9 mouse cellular contexts compared by ENCODE assay signal in the genomic region with DNA sequence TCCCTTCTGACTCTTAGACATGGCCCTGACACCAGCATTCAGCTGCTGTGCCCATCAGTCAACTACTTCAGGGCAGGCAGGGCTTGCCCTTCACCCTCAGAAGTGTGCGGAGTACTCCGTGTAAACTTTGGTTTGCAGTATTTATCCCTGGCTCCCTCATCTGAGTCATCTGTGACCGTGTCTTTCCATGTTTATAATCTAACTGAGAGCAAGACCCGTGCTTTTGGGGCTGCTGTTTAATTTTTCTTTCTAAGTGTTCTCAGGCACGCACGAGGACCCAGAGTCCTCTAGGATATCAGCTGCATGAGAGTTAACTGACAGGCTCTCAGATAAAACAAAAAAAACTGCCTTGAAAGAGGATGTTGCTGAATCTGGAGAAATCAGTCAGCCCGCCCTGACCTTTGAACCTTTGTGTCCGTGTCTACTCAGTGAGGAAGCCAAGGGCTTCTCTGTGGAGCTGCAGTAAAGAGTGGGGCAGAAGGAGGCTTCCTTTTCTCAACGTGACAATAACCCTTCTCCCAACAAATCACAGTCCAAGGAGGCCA. TPM values are rescaled to one million over a fixed set of nuclear protein-coding genes. Genes with fewer than 3 reads are reported as not detected.
DNase-seq lines count a peak whose midpoint lies in the region; ATAC-seq and TF ChIP-seq lines count a peak whose summit lies in the region.
"Had no signal": no experiment of that assay in that cellular context is flagged by ENCODE, and none has a peak within 500 bp of the region (broad histone marks: within the 10 kb centered on the region; RNA-seq: fewer than 3 reads in every experiment).

No protein-coding gene starts in this region.

- H3K27ac ChIP-seq in embryonic facial prominence, embryonic 13.5 days, result no peak overlapping the region
- no peak overlapping the region for H3K27ac ChIP-seq in midbrain, embryonic 16.5 days (ENCODE audit: low read length)

- H3ac ChIP-seq in myocyte (ENCODE audit: control insufficient read depth, insufficient read length), result no peak overlapping the region

- H3K4me1 ChIP-seq in lung, adult 2 months (ENCODE audit: control insufficient read depth, insufficient read depth, low read length), result peaks cover 2% of the 10 kb centered on the region; the same call in 1 of the 2 replicates
- peaks cover 73% of the 10 kb centered on the region for H3K4me1 ChIP-seq in embryonic facial prominence, embryonic 13.5 days
- H3K4me1 ChIP-seq in midbrain, embryonic 16.5 days (ENCODE audit: control insufficient read depth, insufficient read depth, low read length), result no peaks in the 10 kb centered on the region

- TF ChIP-seq POLR2A in lung, adult 2 months (IDR thresholded peaks at IDR 0.05; ENCODE audit: borderline replicate concordance, extremely low read depth, low read depth, low read length), result no peak
- no peak for TF ChIP-seq POLR2A in myocyte (IDR thresholded peaks at IDR 0.05; ENCODE audit: insufficient read length, low read depth)

- no peak overlapping the region for H3K9ac ChIP-seq in embryonic facial prominence, embryonic 13.5 days
- no peak overlapping the region for H3K9ac ChIP-seq in midbrain, embryonic 16.5 days (ENCODE audit: low read depth, low read length)

- H3K4me3 ChIP-seq in lung, adult 2 months (replicated peaks; ENCODE audit: extremely low read depth, low read depth, low read length), result no peak overlapping the region
- H3K4me3 ChIP-seq in embryonic facial prominence, embryonic 13.5 days, result no peak overlapping the region
- no peak overlapping the region for H3K4me3 ChIP-seq in myocyte
- no peak overlapping the region for H3K4me3 ChIP-seq in midbrain, embryonic 16.5 days (ENCODE audit: low read depth, low read length)

- DNase-seq in lung, adult 18-20 months, result peak; percentile 22 to 36
- no peak for DNase-seq in lung, adult 2 months
- peak; percentile 68 for DNase-seq in kidney, postnatal 10 days
- DNase-seq in adipocyte (ENCODE audit: low spot score), result no peak
- DNase-seq in cerebellum, adult 9-11 months, result no peak
- DNase-seq: cerebellum, adult 11 months had no signal

- no peak for TF ChIP-seq CTCF in lung, adult 2 months (IDR thresholded peaks at IDR 0.05; ENCODE audit: insufficient read depth, low read length)

- H3K27me3 ChIP-seq in embryonic facial prominence, embryonic 13.5 days, result no peaks in the 10 kb centered on the region
- no peaks in the 10 kb centered on the region for H3K27me3 ChIP-seq in myocyte (ENCODE audit: control insufficient read depth, insufficient read depth, insufficient read length)
- H3K27me3 ChIP-seq in midbrain, embryonic 16.5 days (ENCODE audit: control insufficient read depth, insufficient read depth, low read depth, low read length), result no peaks in the 10 kb centered on the region

- H3K79me2 ChIP-seq in myocyte (ENCODE audit: control insufficient read depth, insufficient read depth), result peaks cover 33% of the 10 kb centered on the region

- ATAC-seq in embryonic facial prominence, embryonic 13.5 days (ENCODE audit: insufficient number of reproducible peaks, insufficient read depth, low FRiP score, low TSS enrichment, low read depth), result no peak
- ATAC-seq in midbrain, embryonic 16.5 days, result no peak

- 25% methylated on average over 9 of the region's 9 CpGs for WGBS in lung, adult 2 months
- 33% methylated on average over 9 of the region's 9 CpGs for WGBS in embryonic facial prominence, embryonic 13.5 days
- WGBS in midbrain, embryonic 16.5 days, result 55% methylated on average over 9 of the region's 9 CpGs

- peaks cover 39% of the 10 kb centered on the region for H3K36me3 ChIP-seq in embryonic facial prominence, embryonic 13.5 days
- peaks cover 29% of the 10 kb centered on the region for H3K36me3 ChIP-seq in myocyte (ENCODE audit: control insufficient read depth, insufficient read depth)
- H3K36me3 ChIP-seq in midbrain, embryonic 16.5 days (ENCODE audit: control insufficient read depth, insufficient read depth, low read length), result no peaks in the 10 kb centered on the region

- H3K4me2 ChIP-seq in embryonic facial prominence, embryonic 13.5 days, result peak overlapping the region; percentile 3; the same call in 1 of the 2 replicates
- H3K4me2 ChIP-seq in myocyte (ENCODE audit: low read depth), result peak overlapping the region; percentile 24
- H3K4me2 ChIP-seq in midbrain, embryonic 16.5 days (ENCODE audit: low read length), result no peak overlapping the region

- H3K9me3 ChIP-seq in embryonic facial prominence, embryonic 13.5 days, result no peaks in the 10 kb centered on the region
- no peaks in the 10 kb centered on the region for H3K9me3 ChIP-seq in midbrain, embryonic 16.5 days (replicated peaks; ENCODE audit: control insufficient read depth, low read length, poor library complexity, severe bottlenecking)

TF ChIP-seq in myocyte, 11 proteins besides CTCF, POLR2A, EP300 and RAD21:
- TF ChIP-seq USF1 (IDR thresholded peaks at IDR 0.05; ENCODE audit: low read depth) (no peak), CEBPB (IDR thresholded peaks at IDR 0.05; ENCODE audit: insufficient read depth, poor library complexity, severe bottlenecking) (no peak), MYOD1 (IDR thresholded peaks at IDR 0.05; ENCODE audit: control insufficient read depth in 1 of 3, insufficient read length in 2 of 3, low read depth in 2 of 3) (peak; percentile 63 to 90 (median 83)), MYOG (IDR thresholded peaks at IDR 0.05; ENCODE audit: control insufficient read depth in 1 of 3, insufficient read depth in 1 of 3, insufficient read length in 2 of 3, low read depth in 2 of 3) (peak in 1 of 3 experiments; percentile 35)
TF ChIP-seq in myocyte: peak in this region for 2.

RNA-seq across cellular contexts. Expression of a gene that starts 7.7 kb away (rescaled TPM):
- 27.8 and 29.0 TPM in 2 replicates for polyA plus RNA-seq in lung, adult 2 months (2012; rRNA removed)
- 138 and 142 TPM in 2 replicates for polyA plus RNA-seq in embryonic facial prominence, embryonic 13.5 days (2015; fragmentation: Nextera tagmentation; extraction: Ambion mirVana)
- polyA plus RNA-seq in myocyte (2012; fragmentation: generic; extraction: Trizol), result 14.1 TPM
- polyA plus RNA-seq in midbrain, embryonic 16.5 days (2015; fragmentation: Nextera tagmentation; extraction: Ambion mirVana), result 20.9 and 23.8 TPM in 2 replicates

Comparison
In these comparisons a context has a peak if more than half of its experiments do, and no peak if none do; other contexts are left out.
1. DNase-seq: peak in lung, adult 18-20 months (2 of 2) and kidney, postnatal 10 days (single experiment); none in lung, adult 2 months (single experiment), adipocyte (single experiment) and cerebellum, adult 9-11 months (single experiment).